Mouse (Mus musculus): ENCODE measurements around the gene Gm43738. TPM values are rescaled to one million over a fixed set of nuclear protein-coding genes. Genes with fewer than 3 reads are reported as not detected.

Gene Gm43738
- polyA plus RNA-seq, 1 experiment, result not detected

Other genes with a start within 250 kb of the Gm43738 start
- gene Msto1, start 187.1 kb downstream of the Gm43738 start, polyA plus RNA-seq (2012; ENCODE audit: insufficient read depth, insufficient read length, missing spikeins), result 6.1 and 9.3 TPM in 2 replicates
- 10.6 and 14.2 TPM in 2 replicates for gene Ash1l, start 150.5 kb downstream of the Gm43738 start, polyA plus RNA-seq (2012; ENCODE audit: insufficient read depth, insufficient read length, missing spikeins)
- 137 and 144 TPM in 2 replicates for gene Dap3, start 149.9 kb downstream of the Gm43738 start, polyA plus RNA-seq (2012; ENCODE audit: insufficient read depth, insufficient read length, missing spikeins)
- 9.4 and 16.7 TPM in 2 replicates for gene Rusc1, start 7.8 kb downstream of the Gm43738 start, polyA plus RNA-seq (2012; ENCODE audit: insufficient read depth, insufficient read length, missing spikeins)
- 127 and 135 TPM in 2 replicates for gene Fdps, start 860 bp upstream of the Gm43738 start, polyA plus RNA-seq (2012; ENCODE audit: insufficient read depth, insufficient read length, missing spikeins)
- not detected in 2 replicates for gene Pklr, start 35.0 kb upstream of the Gm43738 start, polyA plus RNA-seq (2012; ENCODE audit: insufficient read depth, insufficient read length, missing spikeins)
- not detected in 2 replicates for gene Hcn3, start 59.1 kb upstream of the Gm43738 start, polyA plus RNA-seq (2012; ENCODE audit: insufficient read depth, insufficient read length, missing spikeins)
- 14.3 TPM in 2 replicates for gene Clk2, start 63.7 kb upstream of the Gm43738 start, polyA plus RNA-seq (2012; ENCODE audit: insufficient read depth, insufficient read length, missing spikeins)
- 39.4 and 48.7 TPM in 2 replicates for gene Scamp3, start 76.4 kb upstream of the Gm43738 start, polyA plus RNA-seq (2012; ENCODE audit: insufficient read depth, insufficient read length, missing spikeins)
- 1.3 and 2.0 TPM in 2 replicates for gene Fam189b, start 82.0 kb upstream of the Gm43738 start, polyA plus RNA-seq (2012; ENCODE audit: insufficient read depth, insufficient read length, missing spikeins)
- 18.2 and 25.1 TPM in 2 replicates for gene Gba, start 101.8 kb upstream of the Gm43738 start, polyA plus RNA-seq (2012; ENCODE audit: insufficient read depth, insufficient read length, missing spikeins)
- 5.6 and 8.9 TPM in 2 replicates for gene Thbs3, start 114.1 kb upstream of the Gm43738 start, polyA plus RNA-seq (2012; ENCODE audit: insufficient read depth, insufficient read length, missing spikeins)
- 108 and 115 TPM in 2 replicates for gene Mtx1, start 126.0 kb upstream of the Gm43738 start, polyA plus RNA-seq (2012; ENCODE audit: insufficient read depth, insufficient read length, missing spikeins)
- 0.75 and 0.83 TPM in 2 replicates for gene Muc1, start 128.0 kb upstream of the Gm43738 start, polyA plus RNA-seq (2012; ENCODE audit: insufficient read depth, insufficient read length, missing spikeins)
- 57.6 and 64.8 TPM in 2 replicates for gene Krtcap2, start 144.9 kb upstream of the Gm43738 start, polyA plus RNA-seq (2012; ENCODE audit: insufficient read depth, insufficient read length, missing spikeins)
- not detected in 2 replicates for gene Trim46, start 145.2 kb upstream of the Gm43738 start, polyA plus RNA-seq (2012; ENCODE audit: insufficient read depth, insufficient read length, missing spikeins)
- 125 and 130 TPM in 2 replicates for gene Dpm3, start 158.3 kb upstream of the Gm43738 start, polyA plus RNA-seq (2012; ENCODE audit: insufficient read depth, insufficient read length, missing spikeins)
- 28.3 and 33.1 TPM in 2 replicates for gene Slc50a1, start 169.5 kb upstream of the Gm43738 start, polyA plus RNA-seq (2012; ENCODE audit: insufficient read depth, insufficient read length, missing spikeins)
- gene Efna1, start 180.0 kb upstream of the Gm43738 start, polyA plus RNA-seq (2012; ENCODE audit: insufficient read depth, insufficient read length, missing spikeins), result 5.6 and 6.3 TPM in 2 replicates
- gene Efna3, start 221.9 kb upstream of the Gm43738 start, polyA plus RNA-seq (2012; ENCODE audit: insufficient read depth, insufficient read length, missing spikeins), result 0.44 TPM in 1 of 2 replicates, not detected in the other
- gene Efna4, start 236.9 kb upstream of the Gm43738 start, polyA plus RNA-seq (2012; ENCODE audit: insufficient read depth, insufficient read length, missing spikeins), result 1.3 TPM in 1 of 2 replicates, not detected in the other
- 28.5 and 31.3 TPM in 2 replicates for gene Adam15, start 248.9 kb upstream of the Gm43738 start, polyA plus RNA-seq (2012; ENCODE audit: insufficient read depth, insufficient read length, missing spikeins)

All from brown adipose tissue, adult 24 weeks (tissue).